Mouse (Mus musculus): ENCODE data around the gene St8sia4.

- TF ChIP-seq CTCF (conservative IDR thresholded peaks at IDR 0.05; ENCODE audit: insufficient read depth, insufficient read length, low read depth, low read length): no peak
- no peak for TF ChIP-seq POLR2A (IDR thresholded peaks at IDR 0.05; ENCODE audit: low read depth, low read length)
Observed at GRCm38 (mm10) chr1:95609045-95609444, 58.3 kb downstream of the St8sia4 start.

Measured in kidney, adult 2 months (tissue).